Mouse (Mus musculus): ENCODE measurements at regions not wholly inside any gene's neighbourhood (a gene's known extent, or its start where the extent isn't known, plus 50 kb on each side); places are given as distances from the start of the nearest gene placed in this dataset.

- no peak for DNase-seq
These were observed 591.2 kb downstream of the Sorcs1 start for GRCm38 (mm10) chr19:50087277-50087676.

- no peak for DNase-seq
These were observed 600.9 kb downstream of the Sorcs1 start for GRCm38 (mm10) chr19:50077427-50078040.

GRCm38 (mm10) chr19:50060448-50060847 is 618.0 kb downstream of the Sorcs1 start:
- DNase-seq, result no peak

- no peak for DNase-seq
These were observed 625.5 kb downstream of the Sorcs1 start for GRCm38 (mm10) chr19:50052910-50053309.

GRCm38 (mm10) chr19:50045761-50046160 is 632.7 kb downstream of the Sorcs1 start:
- DNase-seq, result no peak

- no peak for DNase-seq
These were observed 664.8 kb downstream of the Sorcs1 start for GRCm38 (mm10) chr19:50013659-50014058.

- DNase-seq, result no peak
These were observed 673.2 kb downstream of the Sorcs1 start for GRCm38 (mm10) chr19:50005248-50005647.

GRCm38 (mm10) chr19:49985826-49986225 is 692.6 kb downstream of the Sorcs1 start:
- no peak for DNase-seq

- DNase-seq, result peak; percentile 11
These were observed 712.1 kb downstream of the Sorcs1 start for GRCm38 (mm10) chr19:49966284-49966841.

- no peak for DNase-seq
These were observed 713.8 kb downstream of the Sorcs1 start for GRCm38 (mm10) chr19:49964679-49965078.

- no peak for DNase-seq
These were observed 719.9 kb downstream of the Sorcs1 start for GRCm38 (mm10) chr19:49958517-49958916.

- no peak for DNase-seq
These were observed 747.2 kb downstream of the Sorcs1 start for GRCm38 (mm10) chr19:49931202-49931601.

GRCm38 (mm10) chr19:49911738-49912137 is 766.7 kb downstream of the Sorcs1 start:
- no peak for DNase-seq

GRCm38 (mm10) chr19:49880241-49880640 is 798.2 kb downstream of the Sorcs1 start:
- no peak for DNase-seq

- DNase-seq, result no peak
These were observed 817.7 kb downstream of the Sorcs1 start for GRCm38 (mm10) chr19:49860761-49861160.

- DNase-seq, result no peak
These were observed 822.9 kb downstream of the Sorcs1 start for GRCm38 (mm10) chr19:49855481-49856035.

GRCm38 (mm10) chr19:49841984-49842383 is 836.5 kb downstream of the Sorcs1 start:
- DNase-seq, result no peak

- no peak for DNase-seq
These were observed 839.1 kb downstream of the Sorcs1 start for GRCm38 (mm10) chr19:49839153-49839911.

- DNase-seq, result no peak
These were observed 847.5 kb downstream of the Sorcs1 start for GRCm38 (mm10) chr19:49830918-49831317.

- DNase-seq, result no peak
These were observed 872.6 kb downstream of the Sorcs1 start for GRCm38 (mm10) chr19:49805636-49806397.
